Mouse (Mus musculus) ovary, postnatal 10 days (tissue): Measurements from ENCODE around the gene Tmcc1.
A peak's percentile ranks its signal among the peaks of the same experiment; 100 is the strongest.
"Not testable (repeated sequence)": the region's sequence is repeated elsewhere in the genome, so short reads cannot be mapped to it uniquely, and the experiment has no call there.

ENCODE experiments used
- DNase-seq: peaks from one replicate; pipeline ENCODE4 v3.0.0; 2022; ENCODE audit warnings: low spot score

The Tmcc1 gene

DNA sequence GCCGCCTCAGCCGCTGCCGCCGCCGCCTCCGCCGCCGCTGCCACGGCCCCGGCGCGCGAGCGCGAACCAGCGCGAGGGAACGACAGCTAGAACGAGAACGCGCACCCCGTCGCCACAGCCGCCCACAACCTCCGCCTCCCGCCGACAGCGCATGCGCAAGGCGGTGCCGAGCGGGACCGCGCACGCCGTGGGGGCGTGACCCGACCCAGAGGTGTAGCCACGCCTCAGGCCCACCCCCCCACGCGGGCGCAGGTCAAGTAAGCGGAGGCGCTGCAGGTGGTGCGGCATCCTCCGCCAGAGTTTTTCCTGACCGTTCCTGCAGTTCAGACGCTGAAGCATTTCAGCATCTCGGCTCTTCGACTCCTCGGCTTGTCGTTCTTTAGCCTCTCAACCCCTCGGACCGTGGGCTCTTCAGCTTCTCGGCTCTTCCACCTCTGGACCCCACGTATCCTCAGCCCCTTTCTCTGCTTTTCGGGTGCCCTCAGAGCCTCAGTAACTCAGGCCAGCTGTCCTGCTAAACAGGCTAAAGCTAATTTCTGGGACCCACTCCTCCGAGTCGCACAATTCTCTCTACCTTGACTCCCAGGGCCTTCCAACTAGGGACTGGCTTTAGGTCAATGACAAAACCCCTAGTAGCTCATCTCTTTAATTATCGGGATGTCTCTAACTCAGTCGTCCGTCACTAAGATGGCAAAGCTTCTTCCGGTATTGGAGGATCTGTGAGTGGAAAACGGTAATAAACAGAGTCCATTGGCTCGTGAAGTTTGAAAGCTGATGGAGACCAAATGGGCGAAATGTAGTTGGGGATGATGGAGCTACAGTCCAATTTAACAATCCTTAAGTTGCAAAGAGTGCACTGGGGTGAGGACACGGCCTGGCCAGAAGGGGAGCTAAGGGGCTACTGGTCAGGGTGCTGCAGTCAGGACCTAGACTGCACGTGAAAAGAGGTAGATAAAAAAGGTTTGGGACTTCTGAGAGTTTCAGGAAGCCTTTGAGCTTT lies at the start of gene Tmcc1:
Tmcc1 (minus strand) TSS at position 93 of the 1,000 bp plus-strand sequence.
- peak; percentile 97 for DNase-seq

DNA sequence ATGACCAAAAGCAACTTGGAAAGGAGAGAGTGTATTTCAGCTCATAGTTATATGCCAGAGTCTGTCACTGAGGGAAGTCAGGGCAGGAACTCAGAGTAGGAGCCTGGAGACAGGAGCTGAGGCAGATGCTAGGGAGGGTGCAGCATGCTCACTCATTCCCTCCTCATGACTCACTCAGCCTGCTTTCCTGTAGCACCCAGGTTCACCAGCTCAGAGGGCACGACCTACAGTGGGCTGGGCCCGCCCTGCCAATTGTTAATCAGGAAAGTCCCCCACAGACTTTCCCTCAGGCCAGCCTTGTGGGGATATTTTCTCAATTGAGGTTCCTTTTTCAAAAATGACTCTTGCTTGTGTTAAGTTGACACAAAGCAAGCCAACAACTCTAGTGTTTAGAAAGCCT lies 47.1 kb upstream of the Tmcc1 start:
- DNase-seq, result no peak

DNA sequence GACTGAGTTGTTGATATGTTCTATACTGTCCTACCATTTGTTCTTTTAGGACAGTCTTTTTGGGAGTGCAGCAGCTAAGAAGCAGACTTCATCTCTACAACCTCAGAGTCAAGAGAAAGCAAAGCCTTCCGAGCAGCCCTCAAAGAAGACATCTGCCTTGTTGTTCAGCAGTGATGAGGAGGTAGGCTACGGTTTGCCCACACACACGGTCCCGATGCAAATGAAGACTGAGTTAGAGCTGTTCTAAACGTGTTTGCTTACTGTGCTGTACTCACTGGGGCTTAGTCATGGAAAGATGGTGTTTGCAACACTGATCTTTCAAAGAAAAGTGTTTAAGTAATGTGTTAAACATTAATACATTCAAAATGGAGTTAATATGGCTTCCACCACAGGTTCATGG lies 44.8 kb upstream of the Tmcc1 start:
- no peak for DNase-seq

DNA sequence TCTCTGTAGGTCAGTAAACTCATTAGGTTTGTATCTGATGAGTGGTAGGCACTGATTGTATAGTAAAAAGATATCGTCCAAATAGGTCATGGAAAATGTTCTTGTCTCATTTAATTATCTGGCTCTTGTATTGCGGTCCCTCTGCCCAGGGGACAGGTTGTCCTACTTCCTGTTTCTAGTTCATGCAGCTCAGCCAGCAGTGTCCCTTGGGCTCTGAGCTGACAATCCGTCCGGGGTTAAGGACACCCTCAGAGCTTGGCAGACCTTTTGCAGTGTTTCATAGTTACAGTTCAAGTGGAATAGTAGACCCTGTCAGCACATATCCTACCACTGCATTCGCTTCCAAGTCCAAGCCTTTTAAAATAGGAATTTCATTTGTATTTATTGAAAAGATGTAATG lies 42.0 kb upstream of the Tmcc1 start:
- DNase-seq, result no peak

DNA sequence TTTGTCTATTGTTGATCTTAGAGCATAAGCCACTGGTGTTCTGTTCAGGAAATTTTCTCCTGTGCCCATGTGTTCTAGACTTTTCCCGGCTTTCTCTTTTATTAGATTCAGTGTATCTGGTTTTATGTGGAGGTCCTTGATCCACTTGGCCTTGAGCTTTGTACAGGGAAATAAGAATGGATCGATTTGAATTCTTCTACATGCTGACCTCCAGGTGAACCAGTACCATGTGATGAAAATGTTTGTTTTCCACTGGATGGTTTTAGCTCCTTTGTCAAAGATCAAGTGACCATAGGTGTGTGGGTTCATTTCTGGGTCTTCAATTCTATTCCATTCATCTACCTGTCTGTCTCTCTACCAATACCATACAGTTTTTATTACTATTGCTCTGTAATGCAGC lies 41.5 kb upstream of the Tmcc1 start:
- not testable (repeated sequence) for DNase-seq

DNA sequence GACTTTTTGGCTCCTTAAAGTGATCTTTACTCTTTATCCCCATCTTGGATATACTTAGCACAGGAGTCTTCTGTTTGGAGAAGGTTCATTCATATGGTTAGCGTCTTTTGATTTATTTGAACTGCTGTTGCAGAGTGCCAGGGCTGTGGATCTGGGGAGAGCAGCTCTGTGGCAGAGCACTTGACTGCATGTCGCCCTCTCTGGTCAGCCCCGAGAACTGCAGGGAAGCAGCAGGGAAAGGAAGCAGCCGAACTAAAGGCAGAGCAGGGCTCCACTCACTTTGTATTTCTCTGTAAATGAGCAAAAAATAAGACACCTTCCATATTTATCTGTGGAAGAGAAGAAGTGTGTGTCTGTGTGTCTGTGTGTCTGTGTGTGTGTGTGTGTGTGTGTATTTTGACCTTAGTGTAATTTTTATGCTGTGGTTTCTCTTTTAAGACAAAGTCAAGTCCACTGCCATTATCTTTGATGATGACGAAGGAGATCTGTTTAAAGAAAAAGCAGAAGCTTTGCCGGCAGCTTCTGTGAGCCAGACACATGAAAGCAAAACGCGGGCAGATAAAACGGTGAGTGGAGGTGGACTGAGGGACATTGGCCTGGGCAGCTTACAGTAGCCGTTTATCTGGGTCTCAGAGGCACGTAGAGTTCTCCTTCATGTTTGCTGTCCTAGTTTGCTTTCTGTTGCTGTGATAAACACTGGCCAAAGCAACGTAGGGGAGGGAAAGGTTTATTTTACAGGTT lies 35.7 kb upstream of the Tmcc1 start:
- DNase-seq, result peak; percentile 13

DNA sequence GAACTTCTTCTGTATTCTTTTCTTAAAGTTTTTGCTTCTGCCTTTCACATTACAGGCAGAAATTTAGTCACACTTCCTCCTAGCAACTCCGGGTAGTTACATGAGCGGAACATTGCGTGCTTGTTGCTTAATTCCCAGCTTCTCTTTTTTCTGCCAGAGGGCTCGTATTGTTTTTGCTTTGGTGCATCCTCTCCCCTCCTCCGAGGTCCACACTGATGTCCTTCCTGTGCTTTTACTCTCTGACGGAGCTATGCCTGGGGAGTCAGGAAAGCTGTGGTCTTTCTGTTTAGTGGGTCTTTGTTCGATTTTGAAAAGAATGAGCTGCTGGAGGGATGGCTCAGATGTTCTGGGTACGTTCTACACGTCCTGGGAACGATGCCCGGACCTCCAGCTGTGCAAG lies 34.5 kb upstream of the Tmcc1 start:
- DNase-seq, result no peak

DNA sequence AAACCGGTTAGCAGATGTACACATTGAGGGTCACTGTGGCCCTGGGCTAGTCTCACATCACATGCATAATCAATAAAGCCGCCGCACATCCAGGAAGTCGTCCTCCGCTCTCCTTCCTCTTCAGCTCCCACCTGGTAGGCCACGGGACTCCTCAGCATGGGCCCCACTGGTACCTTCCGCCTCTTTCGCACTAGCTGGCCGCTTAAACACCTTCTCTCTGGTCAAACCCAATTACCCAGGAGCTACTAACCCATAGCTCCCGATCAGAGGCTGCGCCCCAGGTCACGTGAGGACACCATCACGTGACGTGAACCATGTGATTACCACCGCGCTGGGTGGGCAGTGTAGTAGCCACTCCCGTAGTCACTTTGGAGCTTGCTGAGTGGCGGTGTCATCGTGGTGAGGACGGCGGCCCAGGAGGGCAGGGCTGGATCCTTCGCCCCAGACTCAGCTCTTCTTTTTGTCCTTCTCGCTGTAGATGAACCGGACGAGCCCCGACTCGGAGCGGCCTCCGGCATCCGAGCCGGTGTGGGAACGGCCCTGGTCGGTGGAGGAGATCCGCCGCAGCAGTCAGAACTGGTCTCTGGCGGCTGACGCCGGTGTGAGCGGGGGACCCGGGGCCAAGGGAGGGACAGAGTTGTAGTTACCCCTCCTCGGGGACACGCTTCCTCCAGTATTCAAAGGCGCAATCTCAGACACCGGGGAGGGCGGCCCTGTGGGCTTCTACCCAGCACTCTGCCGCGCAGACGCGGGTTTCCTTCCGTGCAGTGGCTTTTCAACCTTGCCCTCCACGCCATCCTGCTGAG lies 14.6 kb upstream of the Tmcc1 start, which contains the start of gene Washc2:
Washc2 (plus strand) TSS at position 310 of the 806 bp plus-strand sequence.
- DNase-seq, result peak; percentile 92

DNA sequence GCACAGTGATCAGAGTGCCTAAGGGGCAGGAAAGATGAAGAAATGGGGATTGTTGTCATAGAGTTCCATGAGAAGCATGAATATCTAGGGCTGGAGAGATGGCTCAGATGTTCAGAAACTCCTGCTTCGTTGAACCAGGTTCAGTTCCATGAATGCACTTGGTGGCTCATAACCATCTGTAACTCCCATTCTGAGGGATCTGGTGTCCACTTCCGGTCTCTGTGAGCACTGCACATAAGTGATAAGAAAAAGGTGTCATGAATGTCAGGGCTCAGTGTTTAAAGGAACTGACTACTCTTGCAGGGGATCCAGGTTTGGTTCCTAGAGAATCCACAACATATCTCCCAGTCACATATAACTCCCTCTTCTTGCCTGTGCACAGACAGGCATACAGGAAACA lies 6.4 kb upstream of the Tmcc1 start:
- DNase-seq, result no peak

DNA sequence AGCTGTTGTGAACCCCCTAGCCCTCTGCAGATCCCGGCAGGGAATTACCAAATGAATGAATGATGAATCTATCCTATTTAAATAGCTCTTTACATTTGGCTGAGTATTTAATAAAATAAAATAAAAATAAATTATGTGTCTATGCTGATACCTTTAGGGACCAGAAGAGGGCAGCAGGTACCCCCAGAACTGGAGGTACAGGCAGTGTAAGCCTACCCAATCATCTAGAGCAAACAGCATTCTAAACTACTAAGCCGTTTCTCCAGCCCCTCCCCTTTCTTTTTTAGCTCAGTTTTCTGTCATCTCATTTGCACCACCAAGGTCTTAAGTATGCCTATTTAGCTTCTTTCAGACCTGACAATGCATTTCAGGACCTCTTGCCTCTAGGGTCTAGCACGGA lies 4.9 kb upstream of the Tmcc1 start:
- DNase-seq, result no peak

DNA sequence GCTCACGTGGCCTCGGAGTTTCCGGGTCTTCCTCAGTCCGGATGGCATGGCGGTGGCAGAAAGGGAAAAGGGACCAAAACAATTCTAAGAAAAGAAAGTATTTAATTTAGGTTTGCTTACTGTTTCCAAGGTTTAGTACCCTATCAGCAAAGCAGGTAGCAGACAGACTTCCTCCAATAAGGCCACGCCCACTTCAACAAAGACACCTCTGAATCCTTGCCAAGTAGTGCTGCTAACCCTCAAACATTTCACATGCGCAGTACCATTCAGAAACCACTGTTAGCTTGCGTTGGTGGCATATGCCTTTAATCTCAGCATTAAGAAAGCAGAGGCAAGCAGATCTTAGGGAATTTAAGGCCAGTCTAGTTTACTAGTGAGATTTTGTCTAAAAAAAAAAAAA lies 2.5 kb upstream of the Tmcc1 start:
- DNase-seq, result no peak

DNA sequence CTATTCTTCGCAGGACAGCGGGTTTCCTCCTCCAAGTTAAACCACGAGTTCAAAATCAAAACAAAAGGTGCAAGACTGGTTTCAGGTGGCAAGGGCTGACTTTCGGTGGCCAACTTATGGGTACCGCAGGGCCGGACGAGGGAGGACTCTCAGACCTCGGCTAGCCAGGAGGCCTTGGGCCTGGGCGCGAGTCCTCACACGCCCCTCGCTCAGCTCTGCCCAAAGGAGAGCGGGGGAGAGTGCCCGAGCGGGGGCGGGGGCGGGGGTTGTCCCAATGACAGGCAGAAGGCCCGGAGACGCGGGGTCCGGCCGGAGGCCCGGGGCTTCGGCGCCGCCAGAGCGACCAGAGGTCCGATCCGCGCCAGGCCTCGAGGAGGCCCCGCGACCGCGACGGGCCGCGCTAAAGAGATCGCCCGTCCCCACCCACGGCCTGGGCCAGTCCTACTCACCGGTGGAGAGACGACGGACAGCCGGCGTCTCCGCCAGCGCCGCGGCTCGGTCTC lies 426 bp downstream of the Tmcc1 start:
- DNase-seq, result peak; percentile 47

DNA sequence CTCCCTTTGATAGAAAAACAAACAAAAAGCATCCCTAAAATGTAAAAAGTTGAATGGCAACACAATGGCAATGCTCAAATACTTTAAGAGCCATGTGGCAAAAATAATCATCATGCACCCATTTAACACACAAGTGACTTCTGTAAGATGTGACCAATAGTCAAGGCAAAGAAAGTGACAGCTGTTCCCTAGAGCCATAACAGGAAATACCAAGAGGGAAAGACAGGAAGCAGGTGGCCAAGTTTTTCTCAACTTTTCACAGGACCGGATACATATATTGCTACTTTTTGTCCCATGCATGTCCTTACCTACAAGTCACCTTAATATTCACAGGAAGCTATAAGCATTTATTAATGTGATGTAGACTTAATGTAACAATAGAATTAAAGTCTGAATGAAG lies 3.9 kb downstream of the Tmcc1 start:
- no peak for DNase-seq

DNA sequence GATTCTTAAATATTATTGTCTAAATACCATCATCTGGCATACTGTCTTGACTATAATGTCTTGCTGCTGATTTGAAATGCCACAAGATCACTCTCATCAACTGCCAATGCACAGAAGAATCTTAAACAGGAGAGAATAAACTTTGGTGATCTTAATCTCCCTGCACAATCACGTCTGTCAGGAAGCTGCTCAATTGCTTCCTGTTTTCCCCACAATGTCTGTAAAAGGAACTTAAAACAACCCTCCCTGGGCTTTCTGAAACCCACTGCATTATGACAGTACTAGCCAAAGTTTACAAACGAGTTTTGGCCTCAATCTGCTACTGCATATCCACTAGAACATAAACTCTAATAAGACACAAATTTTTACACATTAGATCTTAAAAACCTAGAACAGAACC lies 6.8 kb downstream of the Tmcc1 start:
- no peak for DNase-seq

DNA sequence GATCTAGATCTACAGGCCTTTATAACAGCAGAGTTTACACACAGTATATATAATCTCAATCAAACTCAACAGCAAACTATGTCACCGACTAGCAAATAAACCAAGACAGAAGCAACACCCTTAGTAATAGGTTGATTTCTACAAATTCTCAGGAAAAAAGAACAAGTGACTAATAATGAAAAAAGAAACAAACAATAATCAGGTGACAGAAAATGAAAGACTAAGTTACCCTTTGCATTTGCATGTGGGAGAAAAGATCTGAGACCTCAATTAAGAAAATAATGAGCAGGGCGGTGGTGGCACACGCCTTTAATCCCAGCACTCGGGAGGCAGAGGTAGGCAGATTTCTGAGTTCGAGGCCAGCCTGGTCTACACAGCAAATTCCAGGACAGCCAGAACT lies 9.8 kb downstream of the Tmcc1 start:
- DNase-seq, result no peak

DNA sequence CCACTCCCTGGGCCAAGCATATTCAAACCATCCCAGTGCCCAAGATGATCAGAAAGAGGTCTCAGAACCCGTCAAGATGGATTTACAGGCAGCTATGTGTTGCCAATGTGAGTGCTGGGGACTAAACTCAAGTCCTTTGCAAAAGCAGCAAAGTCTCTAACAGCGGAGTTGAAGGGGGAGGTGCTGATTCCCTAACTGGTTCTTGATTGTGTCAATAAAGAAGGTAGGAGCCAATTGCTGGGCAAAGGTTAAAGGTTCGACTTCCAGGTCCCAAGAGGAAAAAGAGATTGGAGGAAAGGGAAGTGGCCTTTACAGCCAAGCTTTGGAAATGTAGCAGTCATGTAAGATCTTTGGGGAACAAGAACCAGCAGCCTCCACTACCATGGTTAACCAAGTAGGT lies 12.6 kb downstream of the Tmcc1 start:
- no peak for DNase-seq

DNA sequence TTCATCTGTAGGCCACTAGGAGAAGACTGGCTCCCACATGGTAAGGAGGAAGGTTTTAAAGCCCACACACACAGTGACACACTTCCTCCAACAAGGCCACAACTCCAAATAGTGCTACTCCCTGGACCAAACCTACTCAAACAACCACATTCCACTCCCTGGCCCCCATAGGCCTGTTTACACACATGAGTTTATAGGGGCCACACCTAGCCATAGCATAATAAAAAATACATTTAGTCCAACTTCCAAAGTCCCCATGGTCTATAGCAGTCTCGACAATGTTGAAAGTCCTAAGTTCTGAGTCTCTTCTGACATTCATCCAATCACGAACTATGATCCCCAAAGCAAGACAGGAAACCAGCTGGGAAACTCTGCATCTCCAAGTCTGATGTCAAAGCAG lies 14.9 kb downstream of the Tmcc1 start:
- no peak for DNase-seq

DNA sequence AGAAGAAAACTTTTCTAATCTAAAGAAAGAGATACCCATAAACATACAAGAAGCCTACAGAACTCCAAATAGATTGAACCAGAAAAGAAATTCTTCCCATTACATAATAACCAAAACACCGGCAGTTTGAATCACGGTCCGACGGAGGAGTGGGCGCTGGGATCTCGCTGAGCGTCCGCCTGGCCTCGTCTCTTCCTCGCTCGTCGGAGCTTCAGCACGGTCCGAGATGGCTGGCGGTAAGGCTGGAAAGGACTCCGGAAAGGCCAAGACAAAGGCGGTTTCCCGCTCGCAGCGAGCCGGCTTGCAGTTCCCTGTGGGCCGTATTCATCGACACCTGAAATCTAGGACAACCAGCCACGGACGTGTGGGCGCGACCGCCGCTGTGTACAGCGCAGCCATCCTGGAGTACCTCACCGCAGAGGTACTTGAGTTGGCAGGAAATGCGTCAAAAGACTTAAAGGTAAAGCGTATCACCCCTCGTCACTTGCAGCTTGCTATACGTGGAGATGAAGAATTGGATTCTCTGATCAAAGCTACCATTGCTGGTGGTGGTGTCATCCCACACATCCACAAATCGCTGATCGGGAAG lies 19.7 kb downstream of the Tmcc1 start:
- not testable (repeated sequence) for DNase-seq

DNA sequence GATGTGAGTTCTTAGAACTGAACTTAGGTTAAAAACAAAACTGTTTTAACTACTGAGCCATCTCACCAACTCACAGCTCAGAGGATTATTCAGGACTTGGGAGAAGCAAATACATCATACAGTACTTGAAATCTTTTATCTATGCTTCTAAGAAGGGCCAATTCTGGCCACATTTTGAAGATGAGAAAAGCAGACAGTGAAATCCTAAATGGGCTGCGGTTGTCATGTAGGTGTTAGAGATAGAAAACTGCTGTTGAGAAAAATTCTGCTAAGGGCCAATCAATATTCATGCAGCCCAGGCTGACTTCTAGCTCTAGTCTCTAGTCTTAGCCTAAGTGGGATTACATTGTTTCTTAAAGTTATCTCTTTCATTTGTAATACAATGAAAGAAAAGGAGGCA lies 26.9 kb downstream of the Tmcc1 start:
- no peak for DNase-seq

DNA sequence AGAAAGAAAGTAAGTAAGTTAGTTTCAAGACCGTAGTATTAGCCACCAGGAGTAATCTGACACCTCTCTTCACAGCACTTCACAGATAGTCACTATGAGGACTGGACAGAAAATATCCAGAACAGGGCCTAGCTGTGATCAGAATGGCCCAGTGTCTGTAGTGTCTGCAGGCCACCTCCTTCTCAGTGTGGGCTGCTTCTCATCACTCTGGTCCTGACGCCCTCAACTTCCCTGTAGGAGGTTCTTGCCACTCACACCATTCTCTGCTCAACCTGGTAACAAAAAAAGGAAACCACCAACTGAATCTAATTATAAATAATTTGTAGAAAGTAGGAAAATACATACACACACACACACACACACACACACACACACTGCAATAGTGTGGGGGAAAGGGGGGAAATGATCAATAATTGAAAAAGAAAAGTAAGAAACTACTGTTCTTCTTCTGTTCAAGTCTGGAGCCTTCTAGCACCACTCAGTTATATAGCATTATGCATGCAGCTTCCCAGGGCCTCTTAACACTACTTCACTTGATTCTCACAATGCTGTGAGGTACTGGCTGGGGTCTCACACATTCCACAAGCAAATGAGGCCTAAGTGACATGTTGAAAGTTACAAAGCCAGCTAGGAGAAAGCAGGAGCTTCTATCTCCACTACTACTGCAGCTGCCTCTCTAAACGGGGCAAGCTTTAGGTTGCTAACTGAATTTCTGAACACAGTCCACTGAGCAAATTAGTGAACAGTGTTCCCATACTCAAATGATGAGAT lies 38.2 kb downstream of the Tmcc1 start:
- no peak for DNase-seq

DNA sequence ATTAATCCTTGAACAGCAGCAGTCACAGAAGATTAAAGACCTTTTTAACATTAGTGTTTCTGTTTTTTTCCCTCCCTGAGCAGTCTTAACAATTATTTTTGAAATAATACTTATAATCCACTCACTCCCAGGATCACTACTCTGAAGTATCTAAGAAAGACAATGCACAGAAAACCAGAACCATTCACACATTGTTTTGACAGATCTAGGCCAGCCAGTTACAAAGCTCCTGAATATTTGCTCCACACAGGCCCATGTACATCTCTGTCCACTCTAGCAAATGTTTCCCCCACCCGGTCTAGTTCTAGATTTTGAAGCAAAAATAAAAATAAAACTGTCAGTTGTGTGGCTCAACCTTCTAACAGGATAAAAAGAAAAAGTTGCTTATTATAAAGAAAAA lies 45.9 kb downstream of the Tmcc1 start:
- no peak for DNase-seq
